Mouse (Mus musculus): ENCODE data around the gene Gm21117. TPM values are rescaled to one million over a fixed set of nuclear protein-coding genes. Genes with fewer than 3 reads are reported as not detected.
"Not testable (repeated sequence)": the region's sequence is repeated elsewhere in the genome, so short reads cannot be mapped to it uniquely, and the experiment has no call there.

Gene Gm21117
- total RNA-seq (2014; rRNA removed) (not detected in 2 replicates), polyA plus RNA-seq (2015; fragmentation: Nextera tagmentation; extraction: Ambion mirVana) (not detected in 2 replicates)

- H3K36me3 ChIP-seq (ENCODE audit: insufficient read depth, low read length); H3K4me2 ChIP-seq (ENCODE audit: low read depth, low read length, poor library complexity, severe bottlenecking); H3K27ac ChIP-seq (ENCODE audit: low read depth, low read length); H3K9ac ChIP-seq (replicated peaks; ENCODE audit: low read length, poor library complexity, severe bottlenecking); DNase-seq (ENCODE audit: low spot score); H3K27me3 ChIP-seq (ENCODE audit: insufficient read depth, low read length); ATAC-seq (ENCODE audit: low FRiP score); H3K9me3 ChIP-seq (ENCODE audit: low read length); H3K4me3 ChIP-seq (ENCODE audit: low read depth, low read length); H3K4me1 ChIP-seq (ENCODE audit: insufficient read depth, low read length): not testable (repeated sequence)
- no CpG with 5 or more reads among the region's 6 CpGs for WGBS
Observed at GRCm38 (mm10) chrY:51124920-51125319, at the start of gene Gm21117. Gene Gm21117 (plus strand): TSS chrY:51125220.
